Mouse (Mus musculus): ENCODE results near the gene Dgki. TPM values are rescaled to one million over a fixed set of nuclear protein-coding genes. Genes with fewer than 3 reads are reported as not detected.

The Dgki gene
- polyA plus RNA-seq, 1 experiment from 2014 or later: 0.63 TPM

DNA sequence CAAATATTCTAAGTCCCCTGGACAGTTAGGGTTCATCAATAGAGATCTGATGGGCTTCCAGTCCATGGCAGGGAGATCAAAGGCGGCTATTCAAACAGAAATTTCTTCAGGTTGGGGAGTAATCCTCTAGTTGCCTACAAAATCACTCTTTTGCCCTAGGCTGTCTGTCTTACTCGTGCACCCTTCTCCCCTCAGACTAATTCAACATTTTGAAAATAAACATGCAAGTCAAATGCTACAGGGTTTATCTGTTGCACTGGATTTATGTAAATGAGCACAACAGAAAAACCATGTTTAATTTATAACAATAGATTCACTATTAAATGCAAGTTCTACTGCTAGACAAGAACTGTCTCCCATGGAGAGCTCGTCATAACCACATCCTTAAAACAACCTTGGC, 141.1 kb downstream of the Dgki start:
- no peak for DNase-seq (ENCODE audit: low spot score)
- H3K4me3 ChIP-seq: no peak overlapping the region
- no peaks in the 10 kb centered on the region for H3K9me3 ChIP-seq (replicated peaks)
- no peaks in the 10 kb centered on the region for H3K36me3 ChIP-seq
- no peaks in the 10 kb centered on the region for H3K27me3 ChIP-seq (ENCODE audit: low read depth, poor library complexity, severe bottlenecking)
- 63% methylated on average over 3 of the region's 3 CpGs for WGBS
- H3K4me1 ChIP-seq: peaks cover 16% of the 10 kb centered on the region
- no peak overlapping the region for H3K27ac ChIP-seq (replicated peaks)

GRCm38 (mm10) chr6:37154051-37154450, 145.9 kb downstream of the Dgki start:
- Histone ChIP-seq H3K36me3 (no peaks in the 10 kb centered on the region), H3K27ac (replicated peaks) (no peak overlapping the region), H3K4me3 (no peak overlapping the region), H3K27me3 (ENCODE audit: low read depth, poor library complexity, severe bottlenecking) (0 out of 2 replicates have a peak, but pooled peaks cover 4% of the 10 kb centered on the region), H3K9me3 (replicated peaks) (no peaks in the 10 kb centered on the region), H3K4me1 (peaks cover 10% of the 10 kb centered on the region)
- WGBS: 90% methylated on average over 1 of the region's 1 CpGs
- no peak for DNase-seq (ENCODE audit: low spot score)

- Histone ChIP-seq H3K4me3 (no peak overlapping the region), H3K27me3 (ENCODE audit: low read depth, poor library complexity, severe bottlenecking) (0 out of 2 replicates have a peak, but pooled peaks cover 4% of the 10 kb centered on the region), H3K36me3 (no peaks in the 10 kb centered on the region), H3K27ac (replicated peaks) (no peak overlapping the region), H3K9me3 (replicated peaks) (no peaks in the 10 kb centered on the region), H3K4me1 (no peaks in the 10 kb centered on the region)
- no peak for DNase-seq (ENCODE audit: low spot score)
- 78% methylated on average over 2 of the region's 2 CpGs for WGBS
Observed at GRCm38 (mm10) chr6:37150483-37150882, 149.5 kb downstream of the Dgki start.

- Histone ChIP-seq H3K4me1 (no peaks in the 10 kb centered on the region), H3K27me3 (ENCODE audit: low read depth, poor library complexity, severe bottlenecking) (0 out of 2 replicates have a peak, but pooled peaks cover 4% of the 10 kb centered on the region), H3K27ac (replicated peaks) (no peak overlapping the region), H3K9me3 (replicated peaks) (no peaks in the 10 kb centered on the region), H3K36me3 (no peaks in the 10 kb centered on the region), H3K4me3 (no peak overlapping the region)
- DNase-seq (ENCODE audit: low spot score): no peak
- WGBS: 73% methylated on average over 4 of the region's 4 CpGs
Observed at GRCm38 (mm10) chr6:37150038-37150437, 149.9 kb downstream of the Dgki start.

- H3K27me3 ChIP-seq (ENCODE audit: low read depth, poor library complexity, severe bottlenecking): 0 out of 2 replicates have a peak, but pooled peaks cover 4% of the 10 kb centered on the region
- no peak for DNase-seq (ENCODE audit: low spot score)
- H3K36me3 ChIP-seq: no peaks in the 10 kb centered on the region
- no peak overlapping the region for H3K4me3 ChIP-seq
- H3K4me1 ChIP-seq: no peaks in the 10 kb centered on the region
- 92% methylated on average over 6 of the region's 6 CpGs for WGBS
- H3K9me3 ChIP-seq (replicated peaks): no peaks in the 10 kb centered on the region
- H3K27ac ChIP-seq (replicated peaks): no peak overlapping the region
Observed at GRCm38 (mm10) chr6:37149196-37149595, 150.8 kb downstream of the Dgki start.

- Histone ChIP-seq H3K4me3 (no peak overlapping the region), H3K36me3 (no peaks in the 10 kb centered on the region), H3K9me3 (replicated peaks) (no peaks in the 10 kb centered on the region), H3K27ac (replicated peaks) (no peak overlapping the region), H3K4me1 (no peaks in the 10 kb centered on the region), H3K27me3 (ENCODE audit: low read depth, poor library complexity, severe bottlenecking) (no peaks in the 10 kb centered on the region)
- no peak for DNase-seq (ENCODE audit: low spot score)
- 94% methylated on average over 4 of the region's 4 CpGs for WGBS
Observed at GRCm38 (mm10) chr6:37147431-37148022, 152.5 kb downstream of the Dgki start.

DNA sequence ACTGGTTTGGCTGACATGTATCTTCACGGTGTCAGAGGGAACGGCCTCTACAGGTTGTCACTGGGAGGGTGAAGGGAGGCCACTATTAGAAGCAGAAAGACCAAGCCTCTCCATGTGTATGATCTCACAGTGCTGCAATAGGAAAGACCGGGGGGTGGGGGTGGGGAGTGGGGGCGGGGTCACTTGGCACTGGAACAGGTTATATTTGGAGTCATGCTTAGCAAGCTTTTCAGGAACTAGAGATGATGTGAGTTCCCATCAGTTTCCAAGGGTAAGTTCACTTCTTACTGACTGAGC, 156.2 kb downstream of the Dgki start:
- Histone ChIP-seq H3K36me3 (no peaks in the 10 kb centered on the region), H3K9me3 (replicated peaks) (no peaks in the 10 kb centered on the region), H3K27ac (replicated peaks) (no peak overlapping the region), H3K4me1 (no peaks in the 10 kb centered on the region), H3K4me3 (no peak overlapping the region), H3K27me3 (ENCODE audit: low read depth, poor library complexity, severe bottlenecking) (no peaks in the 10 kb centered on the region)
- 90% methylated on average over 4 of the region's 4 CpGs for WGBS
- DNase-seq (ENCODE audit: low spot score): no peak

DNA sequence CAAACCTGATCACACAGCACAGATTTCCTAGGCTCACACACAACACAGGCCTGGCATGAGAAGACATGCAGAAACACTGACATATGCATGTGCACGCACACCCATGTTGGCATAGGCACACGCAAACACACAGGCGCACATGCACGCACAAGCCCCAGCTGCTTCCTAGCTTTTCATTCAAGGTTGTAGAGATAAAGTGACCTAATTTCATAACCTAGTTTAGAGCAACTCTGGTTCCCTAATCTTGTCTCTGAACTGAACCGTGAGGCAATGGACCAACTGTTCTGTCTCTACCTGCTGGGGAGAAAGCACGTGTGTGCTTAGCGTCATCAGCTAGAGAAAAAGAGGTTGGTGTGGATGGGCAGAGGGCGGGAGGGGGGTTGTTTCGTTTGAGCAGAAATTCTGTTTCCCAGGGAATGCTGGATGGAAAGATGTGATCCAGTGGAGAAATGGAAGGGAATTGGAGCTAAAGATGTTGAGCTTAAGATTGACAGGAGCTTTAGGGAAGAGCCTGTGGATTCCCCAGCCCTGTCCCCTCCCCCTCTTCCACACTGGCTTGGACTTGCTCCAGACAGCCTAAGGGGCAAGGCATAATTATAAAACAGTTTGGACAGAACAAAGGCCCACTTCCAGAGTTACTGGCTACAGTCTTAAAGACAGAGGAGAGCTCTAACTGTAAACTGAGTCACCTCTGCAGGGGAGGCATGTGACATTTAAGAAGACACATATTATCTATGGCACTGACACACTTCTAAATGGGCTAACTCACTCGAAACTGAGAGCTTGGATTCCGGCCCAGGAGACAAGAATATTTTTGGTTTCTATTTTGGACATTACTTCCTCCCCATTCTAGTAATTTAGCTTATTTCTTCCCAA, 156.8 kb downstream of the Dgki start:
- Histone ChIP-seq H3K36me3 (no peaks in the 10 kb centered on the region), H3K27me3 (ENCODE audit: low read depth, poor library complexity, severe bottlenecking) (no peaks in the 10 kb centered on the region), H3K27ac (replicated peaks) (no peak overlapping the region), H3K9me3 (replicated peaks) (no peaks in the 10 kb centered on the region), H3K4me1 (no peaks in the 10 kb centered on the region), H3K4me3 (no peak overlapping the region)
- no peak for DNase-seq (ENCODE audit: low spot score)
- WGBS: 88% methylated on average over 11 of the region's 11 CpGs

DNA sequence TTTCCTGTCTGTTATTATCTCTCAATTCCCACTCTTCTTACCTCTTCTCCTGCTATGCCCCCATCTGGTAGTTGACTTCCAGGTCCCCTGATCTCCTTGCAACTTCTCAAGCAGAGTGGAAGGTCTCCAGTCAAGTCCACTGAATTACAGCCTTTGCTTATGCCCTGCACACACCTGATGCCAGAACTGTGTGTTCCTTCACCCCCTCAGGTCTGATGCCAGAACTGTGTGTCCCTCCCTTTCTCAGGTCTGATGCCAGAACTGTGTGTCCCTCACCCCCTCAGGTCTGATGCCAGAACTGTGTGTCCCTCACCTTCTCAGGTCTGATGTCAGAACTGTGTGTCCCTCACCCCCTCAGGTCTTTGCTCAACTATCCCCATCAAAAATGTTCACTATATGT, 161.2 kb downstream of the Dgki start:
- DNase-seq (ENCODE audit: low spot score): no peak
- H3K9me3 ChIP-seq (replicated peaks): no peaks in the 10 kb centered on the region
- H3K4me1 ChIP-seq: no peaks in the 10 kb centered on the region
- H3K4me3 ChIP-seq: no peak overlapping the region
- no peak overlapping the region for H3K27ac ChIP-seq (replicated peaks)
- no peaks in the 10 kb centered on the region for H3K27me3 ChIP-seq (ENCODE audit: low read depth, poor library complexity, severe bottlenecking)
- H3K36me3 ChIP-seq: no peaks in the 10 kb centered on the region

DNA sequence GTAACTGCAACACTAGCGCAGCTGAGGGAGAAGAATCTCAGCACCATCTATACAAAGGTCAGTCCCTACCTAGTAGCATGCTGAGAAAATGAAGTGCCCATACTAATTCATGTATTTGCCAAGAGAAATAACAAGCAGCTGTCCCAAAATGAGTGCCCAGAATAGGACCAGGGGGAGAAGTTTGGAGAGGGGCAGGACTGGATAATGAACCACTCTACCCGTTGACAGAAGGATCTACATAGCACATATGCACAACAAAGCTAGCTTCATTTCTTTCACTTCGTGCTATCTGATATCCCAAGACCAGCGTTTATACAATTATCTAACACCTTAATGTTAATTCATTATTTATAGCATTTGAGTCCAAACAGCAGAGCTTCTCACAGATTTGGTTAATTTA, 168.7 kb downstream of the Dgki start:
- Histone ChIP-seq H3K27ac (replicated peaks) (no peak overlapping the region), H3K4me3 (no peak overlapping the region), H3K27me3 (ENCODE audit: low read depth, poor library complexity, severe bottlenecking) (no peaks in the 10 kb centered on the region), H3K4me1 (0 out of 2 replicates have a peak, but pooled peaks cover 2% of the 10 kb centered on the region), H3K9me3 (replicated peaks) (no peaks in the 10 kb centered on the region), H3K36me3 (no peaks in the 10 kb centered on the region)
- no peak for DNase-seq (ENCODE audit: low spot score)
- 87% methylated on average over 4 of the region's 4 CpGs for WGBS

- 93% methylated on average over 19 of the region's 19 CpGs for WGBS
- Histone ChIP-seq H3K9me3 (replicated peaks) (no peaks in the 10 kb centered on the region), H3K27ac (replicated peaks) (no peak overlapping the region), H3K27me3 (ENCODE audit: low read depth, poor library complexity, severe bottlenecking) (no peaks in the 10 kb centered on the region), H3K4me1 (no peaks in the 10 kb centered on the region), H3K4me3 (no peak overlapping the region), H3K36me3 (no peaks in the 10 kb centered on the region)
- no peak for DNase-seq (ENCODE audit: low spot score)
Observed at GRCm38 (mm10) chr6:37120417-37121154, 179.4 kb downstream of the Dgki start.

- H3K36me3 ChIP-seq: no peaks in the 10 kb centered on the region
- H3K27ac ChIP-seq (replicated peaks): no peak overlapping the region
- H3K4me3 ChIP-seq: no peak overlapping the region
- no peaks in the 10 kb centered on the region for H3K4me1 ChIP-seq
- no peaks in the 10 kb centered on the region for H3K27me3 ChIP-seq (ENCODE audit: low read depth, poor library complexity, severe bottlenecking)
- no peaks in the 10 kb centered on the region for H3K9me3 ChIP-seq (replicated peaks)
- no peak for DNase-seq (ENCODE audit: low spot score)
- WGBS: 86% methylated on average over 3 of the region's 3 CpGs
Observed at GRCm38 (mm10) chr6:37119205-37119604, 180.8 kb downstream of the Dgki start.

DNA sequence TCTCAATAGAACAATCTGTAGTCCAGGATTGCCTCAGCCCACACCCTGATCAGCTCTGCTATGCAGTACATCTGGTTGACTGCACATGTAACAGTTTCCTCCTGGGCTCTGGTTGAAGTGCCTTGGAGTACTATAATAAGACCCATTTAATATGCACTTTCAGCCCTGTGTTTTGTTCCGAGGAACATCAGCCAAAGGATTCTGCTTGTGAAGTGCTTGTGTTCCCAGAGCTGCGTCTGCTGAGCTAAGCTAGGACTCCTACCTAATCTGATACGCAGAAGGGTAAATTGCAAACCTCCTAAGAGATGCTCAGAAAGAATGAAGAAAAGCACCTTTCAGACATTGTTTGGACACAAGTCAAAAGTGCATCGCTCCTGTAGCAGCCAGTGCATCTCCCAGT, 186.9 kb downstream of the Dgki start:
- Histone ChIP-seq H3K4me3 (no peak overlapping the region), H3K36me3 (no peaks in the 10 kb centered on the region), H3K27ac (replicated peaks) (no peak overlapping the region), H3K9me3 (replicated peaks) (no peaks in the 10 kb centered on the region), H3K4me1 (no peaks in the 10 kb centered on the region), H3K27me3 (ENCODE audit: low read depth, poor library complexity, severe bottlenecking) (no peaks in the 10 kb centered on the region)
- WGBS: 93% methylated on average over 4 of the region's 4 CpGs
- no peak for DNase-seq (ENCODE audit: low spot score)

Data from midbrain, embryonic 10.5 days (tissue).